Mouse (Mus musculus) heart, embryonic 14.5 days (tissue): ENCODE data around the gene G430095P16Rik. TPM values are rescaled to one million over a fixed set of nuclear protein-coding genes. Genes with fewer than 3 reads are reported as not detected.

ENCODE experiments used
- ATAC-seq: fragments of 200-750 bp; cut with Nextera tagmentation; 2 replicates; pipeline ENCODE4 v1.8.0; 2017; ENCODE audit warnings: low read depth, moderate TSS enrichment; ENCODE audit not compliant: insufficient number of reproducible peaks, insufficient read depth, low FRiP score
- H3K27ac ChIP-seq, 2 experiments: fragments of 200-500 bp in 1 of 2; fragments of 300-500 bp in 1 of 2; sonication (generic) in 1 of 2; replicated peaks in 1 of 2; 2 replicates each; pipeline ENCODE4 v1.5.1; 2012 to 2014; ENCODE audit warnings: low read depth in 2 of 2, low read length in 2 of 2, control low read depth in 1 of 2, mild to moderate bottlenecking in 1 of 2, mixed read lengths in 1 of 2; ENCODE audit not compliant: control insufficient read depth in 1 of 2, insufficient read depth in 1 of 2
- H3K27me3 ChIP-seq: fragments of 300-500 bp; sonication (generic); 2 replicates; pipeline ENCODE4 v1.6.1; 2014; ENCODE audit warnings: mild to moderate bottlenecking, low read length, control low read depth; ENCODE audit not compliant: control insufficient read depth, insufficient read depth
- H3K36me3 ChIP-seq: fragments of 300-500 bp; sonication (generic); 2 replicates; pipeline ENCODE4 v1.6.1; 2014; ENCODE audit warnings: mild to moderate bottlenecking, control low read depth, low read length, mixed read lengths; ENCODE audit not compliant: control insufficient read depth, insufficient read depth
- H3K4me1 ChIP-seq, 2 experiments: fragments of 200-500 bp in 1 of 2; fragments of 300-500 bp in 1 of 2; sonication (generic) in 1 of 2; 2 replicates each; pipeline ENCODE4 v1.6.1; 2012 to 2014; ENCODE audit warnings: low read length in 2 of 2, control low read depth in 1 of 2, mixed read lengths in 1 of 2; ENCODE audit not compliant: control insufficient read depth in 2 of 2, insufficient read depth in 2 of 2
- H3K4me2 ChIP-seq: fragments of 300-500 bp; sonication (generic); 2 replicates; pipeline ENCODE4 v1.6.1; 2014; ENCODE audit warnings: mild to moderate bottlenecking, low read length
- H3K4me3 ChIP-seq, 2 experiments: fragments of 200-500 bp in 1 of 2; fragments of 300-500 bp in 1 of 2; sonication (generic) in 1 of 2; 2 replicates each; pipeline ENCODE4 v1.5.1; 2012 to 2014; ENCODE audit warnings: low read length in 2 of 2, mild to moderate bottlenecking in 2 of 2, control low read depth in 1 of 2, low read depth in 1 of 2, moderate library complexity in 1 of 2; ENCODE audit not compliant: control insufficient read depth in 1 of 2, insufficient read depth in 1 of 2
- H3K9ac ChIP-seq: fragments of 300-500 bp; sonication (generic); 2 replicates; pipeline ENCODE4 v1.6.1; 2014; ENCODE audit warnings: mild to moderate bottlenecking, low read length
- H3K9me3 ChIP-seq: fragments of 300-500 bp; sonication (generic); 2 replicates; pipeline ENCODE4 v1.6.1; 2016; ENCODE audit warnings: low read length, control low read depth; ENCODE audit not compliant: control insufficient read depth
- WGBS: fragments of 180-500 bp; shearing (Covaris S2); extraction: QIAGEN DNeasy Blood & Tissue Kit; methylation state at CpG from one replicate; pipeline ENCODE4 v1.1.7; 2014; 5-methylcytosine and 5-hydroxymethylcytosine counted together
- polyA plus RNA-seq: library from polyadenylated mRNA; unstranded; fragments of >200 nt; fragmentation: Nextera tagmentation; extraction: Ambion mirVana; gene quantifications from 2 replicates; pipeline ENCODE4 v1.2.1, GENCODE M21; 2014

Gene G430095P16Rik
- polyA plus RNA-seq, result 5.2 and 5.9 TPM in 2 replicates

GRCm38 (mm10) chr8:84722850-84723570 is at the start of gene G430095P16Rik:
TSS of gene G430095P16Rik (plus strand) at chr8:84723007.
- Histone ChIP-seq H3K4me1 (peaks cover 48 to 64% of the 10 kb centered on the region in 2 experiments), H3K36me3 (peaks cover 61% of the 10 kb centered on the region), H3K9ac (peak within 1 kb of the TSS; percentile 47), H3K27ac (peak within 1 kb of the TSS; percentile 90 to 96), H3K9me3 (no peaks in the 10 kb centered on the region), H3K27me3 (no peaks in the 10 kb centered on the region), H3K4me2 (peak within 1 kb of the TSS; percentile 56), H3K4me3 (peak within 1 kb of the TSS; percentile 10 to 12; a peak in 2 of 4 replicates)
- WGBS, result 6% methylated on average over 10 of the region's 10 CpGs
- ATAC-seq, result peak; percentile 81

DNA sequence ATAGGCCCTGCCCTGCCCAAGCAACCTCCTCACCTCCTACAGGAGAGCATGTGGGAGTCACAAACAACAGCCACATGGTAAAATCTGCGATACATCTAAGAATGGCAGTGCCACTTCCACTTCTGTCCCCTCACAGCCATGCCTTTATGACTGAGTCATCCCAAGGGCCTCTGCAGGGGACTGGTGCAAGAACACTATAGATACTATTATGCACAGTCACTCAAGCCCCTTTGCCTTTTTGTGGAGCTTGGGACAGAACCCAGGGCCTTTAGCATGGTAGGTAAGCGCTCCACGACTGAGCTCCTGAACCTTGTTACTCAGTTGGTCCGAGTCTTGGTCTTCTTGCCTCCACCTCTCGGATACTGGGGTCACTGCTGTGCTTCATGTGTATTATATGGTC is 45.5 kb upstream of the G430095P16Rik start:
- no peaks in the 10 kb centered on the region for H3K9me3 ChIP-seq
- no peaks in the 10 kb centered on the region for H3K27me3 ChIP-seq
- H3K27ac ChIP-seq, result no peak overlapping the region
- H3K36me3 ChIP-seq, result peaks cover 48% of the 10 kb centered on the region
- H3K4me3 ChIP-seq, result no peak overlapping the region
- peaks cover 8 to 14% of the 10 kb centered on the region in 2 experiments; a peak in 3 of 4 replicates for H3K4me1 ChIP-seq
- WGBS, result 88% methylated on average over 5 of the region's 5 CpGs
- ATAC-seq, result no peak
- H3K9ac ChIP-seq, result no peak overlapping the region
- H3K4me2 ChIP-seq, result no peak overlapping the region

- 0 out of 4 replicates have a peak overlapping the region, but pooled peaks of 1 of the 2 experiments have one; percentile 9 for H3K27ac ChIP-seq
- H3K9me3 ChIP-seq, result no peaks in the 10 kb centered on the region
- no peaks in the 10 kb centered on the region for H3K27me3 ChIP-seq
- H3K4me2 ChIP-seq, result no peak overlapping the region
- WGBS, result 51% methylated on average over 2 of the region's 2 CpGs
- peaks cover 19 to 37% of the 10 kb centered on the region in 2 experiments for H3K4me1 ChIP-seq
- H3K9ac ChIP-seq, result no peak overlapping the region; the same call in 1 of the 2 replicates
- H3K4me3 ChIP-seq, result no peak overlapping the region
- peaks cover 20% of the 10 kb centered on the region for H3K36me3 ChIP-seq
- no peak for ATAC-seq
Observed at GRCm38 (mm10) chr8:84681476-84681875, 41.3 kb upstream of the G430095P16Rik start.

DNA sequence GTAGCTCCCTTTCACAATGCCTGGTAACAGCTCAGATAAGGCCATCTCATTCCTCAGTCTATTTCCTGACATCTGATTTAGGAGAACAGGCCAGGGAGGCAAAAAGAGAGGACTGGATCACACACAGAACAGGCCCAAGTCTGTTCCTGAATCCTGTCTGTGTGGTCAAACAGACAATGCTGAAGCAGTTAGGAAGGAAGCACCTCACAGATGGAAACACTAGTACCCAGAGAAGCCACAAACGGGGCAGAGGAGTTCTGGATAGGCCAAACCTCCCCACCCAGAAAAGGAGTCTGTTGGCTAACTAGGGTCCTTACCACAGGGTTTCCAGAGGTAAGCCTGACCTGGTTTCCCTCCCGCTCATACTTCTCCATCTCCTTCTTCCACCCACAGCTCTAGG is 40.5 kb upstream of the G430095P16Rik start:
- WGBS, result 59% methylated on average over 2 of the region's 2 CpGs
- Histone ChIP-seq H3K36me3 (peaks cover 14% of the 10 kb centered on the region), H3K27ac (0 out of 4 replicates have a peak overlapping the region, but pooled peaks of 1 of the 2 experiments have one; percentile 14), H3K27me3 (no peaks in the 10 kb centered on the region), H3K4me2 (no peak overlapping the region), H3K4me1 (peaks cover 17 to 38% of the 10 kb centered on the region in 2 experiments), H3K9ac (peak overlapping the region; percentile 54; the same call in 1 of the 2 replicates), H3K4me3 (no peak overlapping the region), H3K9me3 (no peaks in the 10 kb centered on the region)
- ATAC-seq, result no peak

DNA sequence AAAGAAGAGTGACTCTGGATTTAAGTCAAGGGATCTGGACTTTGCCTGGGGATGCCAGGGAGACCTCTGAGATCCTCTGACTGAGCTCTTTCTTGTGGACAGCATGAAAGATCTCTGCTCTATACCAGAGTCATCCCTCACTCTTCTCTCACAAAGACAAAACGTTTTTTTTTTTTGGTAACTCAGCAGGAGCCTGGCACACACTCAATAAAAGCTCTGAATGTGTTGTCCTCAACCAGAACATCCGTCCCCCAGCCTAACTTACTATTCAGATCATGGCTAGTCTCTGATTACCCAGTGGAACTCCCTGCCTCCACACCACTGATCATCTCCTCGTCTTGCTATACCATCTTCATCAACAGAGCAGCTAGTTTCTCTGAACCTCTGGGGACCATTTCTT is 38.3 kb upstream of the G430095P16Rik start:
- H3K4me2 ChIP-seq, result no peak overlapping the region
- H3K27ac ChIP-seq, result no peak overlapping the region
- WGBS, result 65% methylated on average over 3 of the region's 3 CpGs
- H3K27me3 ChIP-seq, result no peaks in the 10 kb centered on the region
- H3K4me1 ChIP-seq, result peaks cover 18 to 47% of the 10 kb centered on the region in 2 experiments
- no peak overlapping the region for H3K4me3 ChIP-seq
- ATAC-seq, result no peak
- H3K9me3 ChIP-seq, result no peaks in the 10 kb centered on the region
- peaks cover 13% of the 10 kb centered on the region for H3K36me3 ChIP-seq
- H3K9ac ChIP-seq, result no peak overlapping the region

GRCm38 (mm10) chr8:84686191-84687002 is 36.4 kb upstream of the G430095P16Rik start, which contains the start of gene Trmt1:
TSS of gene Trmt1 (plus strand) at chr8:84686307.
- peak within 1 kb of the TSS; percentile 56 to 99 for H3K4me3 ChIP-seq
- no peaks in the 10 kb centered on the region for H3K9me3 ChIP-seq
- ATAC-seq, result no peak
- 13% methylated on average over 18 of the region's 20 CpGs for WGBS
- H3K27ac ChIP-seq, result peak within 1 kb of the TSS; percentile 40 to 95; a peak in 3 of 4 replicates
- peak within 1 kb of the TSS; percentile 100 for H3K9ac ChIP-seq
- peak within 1 kb of the TSS; percentile 87 for H3K4me2 ChIP-seq
- H3K27me3 ChIP-seq, result no peaks in the 10 kb centered on the region
- H3K36me3 ChIP-seq, result peaks cover 17% of the 10 kb centered on the region
- H3K4me1 ChIP-seq, result peaks cover 17 to 49% of the 10 kb centered on the region in 2 experiments

DNA sequence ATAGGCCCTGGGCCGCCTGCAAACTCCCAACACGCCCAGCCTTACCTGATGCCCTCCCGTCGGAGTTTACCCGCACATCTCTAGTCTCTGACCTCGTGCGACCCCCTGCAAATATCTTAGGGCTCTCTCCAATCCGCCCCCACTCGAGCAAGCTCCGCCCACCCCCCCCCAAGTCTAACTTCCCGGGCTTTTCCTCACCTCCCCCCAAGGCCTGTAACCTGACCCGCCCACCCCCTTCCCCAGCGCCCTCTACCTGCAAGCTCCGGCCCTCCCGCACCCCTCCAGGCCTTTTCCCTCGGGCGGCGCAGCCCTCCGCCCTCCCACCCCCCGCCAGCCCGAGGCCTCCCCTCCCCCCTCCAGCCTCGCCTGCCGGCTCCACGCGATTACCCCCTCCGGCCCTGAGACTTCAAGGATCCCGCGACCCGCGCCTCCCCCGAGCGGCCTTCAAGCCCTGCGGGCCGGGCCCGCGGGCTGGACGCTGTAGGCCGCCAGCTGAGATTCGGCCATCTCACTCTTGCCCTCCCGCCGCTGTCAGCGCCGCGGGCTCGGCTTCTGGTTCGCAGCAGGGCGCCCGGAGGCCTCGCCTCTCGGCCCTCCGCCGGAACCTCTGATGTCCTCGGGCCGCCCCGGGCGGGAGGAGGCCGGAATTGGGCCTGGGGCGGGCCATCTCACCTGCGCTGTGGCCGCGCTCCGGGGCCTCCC is 35.7 kb upstream of the G430095P16Rik start:
- Histone ChIP-seq H3K36me3 (peaks cover 25% of the 10 kb centered on the region), H3K27ac (peak overlapping the region; percentile 83 to 95), H3K27me3 (no peaks in the 10 kb centered on the region), H3K9me3 (no peaks in the 10 kb centered on the region), H3K4me2 (peak overlapping the region; percentile 87), H3K4me1 (peaks cover 14 to 45% of the 10 kb centered on the region in 2 experiments), H3K9ac (peak overlapping the region; percentile 100), H3K4me3 (peak overlapping the region; percentile 93 to 99)
- WGBS, result under 1% methylated on average over 57 of the region's 62 CpGs
- peak; percentile 38 for ATAC-seq
